Mouse (Mus musculus): ENCODE data around the gene Aipl1.

GRCm38 (mm10) chr11:72057166-72057565, 19.9 kb upstream of the Aipl1 start:
- TF ChIP-seq EP300 (IDR thresholded peaks at IDR 0.05; ENCODE audit: low read depth) (no peak), CTCF (IDR thresholded peaks at IDR 0.05; ENCODE audit: low read depth) (no peak)
